Mouse (Mus musculus): ENCODE data around the gene Ppig.

The Ppig gene

GRCm38 (mm10) chr2:69764716-69765115 lies 42.4 kb downstream of the Ppig start:
- DNase-seq, result no peak

GRCm38 (mm10) chr2:69773331-69773730 lies 51.0 kb downstream of the Ppig start:
- no peak for DNase-seq

- DNase-seq, result no peak
These were observed 55.9 kb downstream of the Ppig start for GRCm38 (mm10) chr2:69777985-69778835.

GRCm38 (mm10) chr2:69778836-69779177 lies 56.5 kb downstream of the Ppig start:
- DNase-seq, result no peak

- DNase-seq, result no peak
These were observed 66.6 kb downstream of the Ppig start for GRCm38 (mm10) chr2:69788974-69789373.

GRCm38 (mm10) chr2:69789429-69790069 lies 67.2 kb downstream of the Ppig start, which contains the start of the genes Ccdc173 and Phospho2:
Gene Ccdc173 (minus strand): TSS chr2:69789575.
Gene Phospho2 (plus strand): TSS chr2:69789623.
- DNase-seq, result peak; percentile 96

- peak; percentile 83 for DNase-seq
These were observed 67.9 kb downstream of the Ppig start for GRCm38 (mm10) chr2:69790285-69790684.

- DNase-seq, result no peak
These were observed 68.4 kb downstream of the Ppig start for GRCm38 (mm10) chr2:69790722-69791121.

GRCm38 (mm10) chr2:69802911-69803312 lies 80.6 kb downstream of the Ppig start:
- peak; percentile 33 for DNase-seq
